Mouse (Mus musculus) heart, postnatal 0 days (tissue): ENCODE data around the gene Pdzd2. TPM values are rescaled to one million over a fixed set of nuclear protein-coding genes. Genes with fewer than 3 reads are reported as not detected.
A peak's percentile ranks its signal among the peaks of the same experiment; 100 is the strongest.

ENCODE experiments used
- ATAC-seq: fragments of 200-750 bp; cut with Nextera tagmentation; 2 replicates; pipeline ENCODE4 v1.8.0; 2017; ENCODE audit warnings: low read depth, moderate number of reproducible peaks, moderate library complexity; ENCODE audit not compliant: insufficient read depth
- DNase-seq: peaks from one replicate; pipeline ENCODE4 v3.0.0-alpha.2; 2016; ENCODE audit warnings: low spot score
- H3K27ac ChIP-seq: fragments of 300-500 bp; sonication (generic); 2 replicates; pipeline ENCODE4 v1.5.1; 2014; ENCODE audit warnings: low read depth, mild to moderate bottlenecking
- H3K27me3 ChIP-seq: fragments of 300-500 bp; sonication (generic); 2 replicates; pipeline ENCODE4 v1.6.1; 2014; ENCODE audit warnings: low read length, mixed read lengths; ENCODE audit not compliant: control insufficient read depth, insufficient read depth
- H3K36me3 ChIP-seq: fragments of 300-500 bp; sonication (generic); replicated peaks from 2 replicates; pipeline ENCODE4 v1.6.1; 2014; ENCODE audit warnings: low read length, mixed read lengths; ENCODE audit not compliant: control insufficient read depth, insufficient read depth
- H3K4me1 ChIP-seq: fragments of 300-500 bp; sonication (generic); 2 replicates; pipeline ENCODE4 v1.6.1; 2014; ENCODE audit warnings: antibody characterized with exemption; ENCODE audit not compliant: control insufficient read depth, insufficient read depth
- H3K4me2 ChIP-seq: fragments of 300-500 bp; sonication (generic); 2 replicates; pipeline ENCODE4 v1.6.1; 2014; ENCODE audit warnings: low read depth, mild to moderate bottlenecking, low read length, moderate library complexity
- H3K4me3 ChIP-seq: fragments of 300-500 bp; sonication (generic); 2 replicates; pipeline ENCODE4 v1.5.1; 2014; ENCODE audit warnings: low read depth, low read length
- H3K9ac ChIP-seq: fragments of 300-500 bp; sonication (generic); replicated peaks from 2 replicates; pipeline ENCODE4 v1.6.1; 2014; ENCODE audit warnings: low read depth, low read length, mixed read lengths
- H3K9me3 ChIP-seq: fragments of 300-500 bp; sonication (generic); replicated peaks from 2 replicates; pipeline ENCODE4 v1.6.1; 2016; ENCODE audit warnings: low read length; ENCODE audit not compliant: control insufficient read depth
- CTCF ChIP-seq: IDR thresholded peaks from 2 replicates; pipeline ENCODE4 v1.5.1; 2016; ENCODE audit warnings: antibody characterized with exemption, control low read depth, low read depth
- EP300 ChIP-seq: IDR thresholded peaks from 2 replicates; pipeline ENCODE4 v1.6.1; 2016; ENCODE audit warnings: antibody characterized with exemption, low read depth
- WGBS: fragments of 180-500 bp; shearing (Covaris S2); extraction: QIAGEN DNeasy Blood & Tissue Kit; methylation state at CpG from one replicate; pipeline ENCODE4 v1.1.7; 2014; 5-methylcytosine and 5-hydroxymethylcytosine counted together
- polyA plus RNA-seq: library from polyadenylated mRNA; unstranded; fragments of >200 nt; fragmentation: Nextera tagmentation; extraction: Ambion mirVana; gene quantifications from 2 replicates; pipeline ENCODE4 v1.2.1, GENCODE M21; 2015
- total RNA-seq: library from RNA; depleted of rRNA; stranded (reverse); fragments of >200 nt; gene quantifications from 2 replicates; pipeline ENCODE4 v1.2.3, GENCODE M21; 2014; ENCODE audit warnings: low replicate concordance; rRNA removed

Pdzd2 gene
- total RNA-seq = 82.8 and 86.0 TPM in 2 replicates
- 26.3 and 36.1 TPM in 2 replicates for polyA plus RNA-seq

GRCm38 (mm10) chr15:12739277-12740247, at the start of gene Pdzd2:
Pdzd2 (minus strand) TSS chr15:12739924.
- Histone ChIP-seq H3K4me2 (peak within 1 kb of the TSS; percentile 78), H3K4me3 (peak within 1 kb of the TSS; percentile 80), H3K36me3 (0 out of 2 replicates have a peak, but pooled peaks cover 6% of the 10 kb centered on the region), H3K9me3 (no peaks in the 10 kb centered on the region), H3K4me1 (peaks cover 5% of the 10 kb centered on the region; the same call in 1 of the 2 replicates), H3K27ac (peak within 1 kb of the TSS; percentile 95), H3K9ac (peak within 1 kb of the TSS; percentile 70), H3K27me3 (no peaks in the 10 kb centered on the region)
- ATAC-seq = peak; percentile 94
- DNase-seq = peak; percentile 96
- peak; percentile 51 for TF ChIP-seq CTCF
- no peak for TF ChIP-seq EP300
- under 1% methylated on average over 78 of the region's 83 CpGs for WGBS

GRCm38 (mm10) chr15:12789406-12789867, 49.7 kb upstream of the Pdzd2 start:
- Histone ChIP-seq H3K9me3 (no peaks in the 10 kb centered on the region), H3K9ac (0 out of 2 replicates have a peak overlapping the region, but pooled peaks have one; percentile 20), H3K36me3 (no peaks in the 10 kb centered on the region), H3K27me3 (no peaks in the 10 kb centered on the region), H3K4me1 (peaks cover 8% of the 10 kb centered on the region; the same call in 1 of the 2 replicates), H3K4me2 (no peak overlapping the region), H3K27ac (peak overlapping the region; percentile 51), H3K4me3 (no peak overlapping the region)
- TF ChIP-seq EP300 (no peak), CTCF (no peak)
- ATAC-seq = peak; percentile 57
- DNase-seq = peak; percentile 25
- 26% methylated on average over 10 of the region's 10 CpGs for WGBS

- H3K27ac ChIP-seq = no peak overlapping the region
- WGBS = 81% methylated on average over 5 of the region's 5 CpGs
- DNase-seq (no peak), ATAC-seq (no peak)
- H3K36me3 ChIP-seq = no peaks in the 10 kb centered on the region
- TF ChIP-seq CTCF = no peak
- TF ChIP-seq EP300 = no peak
- H3K9me3 ChIP-seq = no peaks in the 10 kb centered on the region
- H3K4me1 ChIP-seq = peaks cover 8% of the 10 kb centered on the region; the same call in 1 of the 2 replicates
- H3K9ac ChIP-seq = no peak overlapping the region
- no peaks in the 10 kb centered on the region for H3K27me3 ChIP-seq
- H3K4me2 ChIP-seq = no peak overlapping the region
- no peak overlapping the region for H3K4me3 ChIP-seq
Observed at GRCm38 (mm10) chr15:12788536-12788935, 48.8 kb upstream of the Pdzd2 start.

- ATAC-seq (no peak), DNase-seq (no peak)
- no peaks in the 10 kb centered on the region for H3K4me1 ChIP-seq
- no peaks in the 10 kb centered on the region for H3K36me3 ChIP-seq
- WGBS = 44% methylated on average over 13 of the region's 16 CpGs
- H3K27ac ChIP-seq = no peak overlapping the region
- H3K4me3 ChIP-seq = no peak overlapping the region
- TF ChIP-seq EP300 (no peak), CTCF (no peak)
- H3K27me3 ChIP-seq = no peaks in the 10 kb centered on the region
- H3K9ac ChIP-seq = no peak overlapping the region
- H3K4me2 ChIP-seq = no peak overlapping the region
- H3K9me3 ChIP-seq = no peaks in the 10 kb centered on the region; the same call in 1 of the 2 replicates
Observed at GRCm38 (mm10) chr15:12781729-12782326, 42.1 kb upstream of the Pdzd2 start.

GRCm38 (mm10) chr15:12781296-12781695, 41.6 kb upstream of the Pdzd2 start:
- DNase-seq = no peak
- no peak for ATAC-seq
- Histone ChIP-seq H3K9me3 (no peaks in the 10 kb centered on the region; the same call in 1 of the 2 replicates), H3K4me3 (no peak overlapping the region), H3K27me3 (no peaks in the 10 kb centered on the region), H3K9ac (no peak overlapping the region), H3K36me3 (no peaks in the 10 kb centered on the region), H3K4me2 (no peak overlapping the region), H3K27ac (no peak overlapping the region), H3K4me1 (no peaks in the 10 kb centered on the region)
- TF ChIP-seq EP300 (no peak), CTCF (no peak)
- 80% methylated on average over 6 of the region's 6 CpGs for WGBS
